Mouse (Mus musculus): ENCODE data around the gene Tmprss7. TPM values are rescaled to one million over a fixed set of nuclear protein-coding genes. Genes with fewer than 3 reads are reported as not detected.

Gene Tmprss7
- polyA plus RNA-seq, 1 experiment from 2014 or later = 0.30 TPM

DNA sequence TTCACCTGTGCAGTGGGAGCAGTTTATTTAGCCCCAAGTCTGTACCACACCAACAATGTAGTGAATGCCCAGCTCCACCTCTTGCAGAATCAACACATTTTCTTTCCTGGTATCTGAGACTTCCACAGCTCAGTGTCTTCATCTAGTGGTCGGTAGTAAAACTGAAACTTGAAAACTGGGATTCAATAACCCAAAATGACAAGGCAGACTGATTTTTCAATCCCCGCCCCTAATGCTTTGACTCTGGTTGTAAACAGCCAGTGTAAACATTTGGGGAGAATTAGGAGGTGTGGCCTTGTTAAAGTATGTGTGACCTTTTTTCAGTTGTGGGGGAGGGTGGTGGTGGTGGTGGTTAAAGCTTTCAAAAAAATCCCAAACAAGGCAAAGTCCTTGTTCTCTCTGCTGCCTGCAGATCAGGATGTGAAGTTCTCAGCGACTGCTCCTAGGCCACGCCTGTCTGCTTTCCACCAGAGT lies 84.9 kb downstream of the Tmprss7 start:
- Histone ChIP-seq H3K4me1 (replicated peaks; ENCODE audit: control insufficient read depth, insufficient read depth, low read length) (no peaks in the 10 kb centered on the region), H3K9me3 (ENCODE audit: control insufficient read depth, low read length) (no peaks in the 10 kb centered on the region), H3K36me3 (ENCODE audit: control insufficient read depth, insufficient read depth, low read length) (no peaks in the 10 kb centered on the region), H3K4me2 (ENCODE audit: low read length) (no peak overlapping the region), H3K4me3 (ENCODE audit: low read depth, low read length) (no peak overlapping the region), H3K9ac (ENCODE audit: low read length) (no peak overlapping the region), H3K27ac (ENCODE audit: low read depth) (peak overlapping the region; percentile 34; the same call in 1 of the 2 replicates), H3K27me3 (replicated peaks; ENCODE audit: control insufficient read depth, insufficient read depth, low read length) (no peaks in the 10 kb centered on the region)
- 23% methylated on average over 4 of the region's 4 CpGs for WGBS
- ATAC-seq (replicated peaks; ENCODE audit: low FRiP score, low TSS enrichment, low read depth) = peak; percentile 68
- no peak for DNase-seq (ENCODE audit: low spot score)

Other genes starting within 250 kb of the Tmprss7 start
- gene Gm609, start 200.7 kb downstream of the Tmprss7 start, polyA plus RNA-seq (2014; fragmentation: Nextera tagmentation; extraction: Ambion mirVana) = 1.5 and 1.8 TPM in 2 replicates
- 1.9 and 4.1 TPM in 2 replicates for gene Gm17783, start 161.6 kb downstream of the Tmprss7 start, polyA plus RNA-seq (2014; fragmentation: Nextera tagmentation; extraction: Ambion mirVana)
- gene Slc9c1, start 158.3 kb downstream of the Tmprss7 start, polyA plus RNA-seq (2014; fragmentation: Nextera tagmentation; extraction: Ambion mirVana) = not detected in 2 replicates
- 0.09 TPM in 2 replicates for gene Gcsam, start 83.3 kb downstream of the Tmprss7 start, polyA plus RNA-seq (2014; fragmentation: Nextera tagmentation; extraction: Ambion mirVana)
- 1.9 and 2.7 TPM in 2 replicates for gene BC016579, start 39.6 kb downstream of the Tmprss7 start, polyA plus RNA-seq (2014; fragmentation: Nextera tagmentation; extraction: Ambion mirVana)
- 42.5 and 50.0 TPM in 2 replicates for gene Tagln3, start 30.9 kb upstream of the Tmprss7 start, polyA plus RNA-seq (2014; fragmentation: Nextera tagmentation; extraction: Ambion mirVana)
- gene Abhd10, start 49.3 kb upstream of the Tmprss7 start, polyA plus RNA-seq (2014; fragmentation: Nextera tagmentation; extraction: Ambion mirVana) = 33.9 and 37.8 TPM in 2 replicates